Mouse (Mus musculus) kidney, embryonic 16.5 days (tissue): Measurements from ENCODE around the gene Aqp5. TPM values are rescaled to one million over a fixed set of nuclear protein-coding genes. Genes with fewer than 3 reads are reported as not detected.

ENCODE experiments used
- ATAC-seq: fragments of 200-750 bp; cut with Nextera tagmentation; 2 replicates; pipeline ENCODE4 v1.8.0; 2017; ENCODE audit warnings: moderate TSS enrichment; ENCODE audit not compliant: low FRiP score, low TSS enrichment
- H3K27ac ChIP-seq: fragments of 300-500 bp; sonication (generic); 2 replicates; pipeline ENCODE4 v1.5.1; 2014; ENCODE audit warnings: low read length
- H3K27me3 ChIP-seq: fragments of 300-500 bp; sonication (generic); 2 replicates; pipeline ENCODE4 v1.6.1; 2014; ENCODE audit warnings: low read length, control low read depth, mixed read lengths; ENCODE audit not compliant: insufficient read depth
- H3K36me3 ChIP-seq: fragments of 300-500 bp; sonication (generic); 2 replicates; pipeline ENCODE4 v1.6.1; 2014; ENCODE audit warnings: low read length, control low read depth, mixed read lengths; ENCODE audit not compliant: insufficient read depth
- H3K4me1 ChIP-seq: fragments of 300-500 bp; sonication (generic); 2 replicates; pipeline ENCODE4 v1.6.1; 2014; ENCODE audit warnings: low read length, control low read depth, mixed read lengths; ENCODE audit not compliant: insufficient read depth
- H3K4me2 ChIP-seq: fragments of 300-500 bp; sonication (generic); replicated peaks from 2 replicates; pipeline ENCODE4 v1.6.1; 2014; ENCODE audit warnings: low read depth, low read length
- H3K4me3 ChIP-seq: fragments of 300-500 bp; sonication (generic); 2 replicates; pipeline ENCODE4 v1.5.1; 2014; ENCODE audit warnings: mild to moderate bottlenecking, low read length
- H3K9ac ChIP-seq: fragments of 300-500 bp; sonication (generic); replicated peaks from 2 replicates; pipeline ENCODE4 v1.6.1; 2014; ENCODE audit warnings: low read length
- H3K9me3 ChIP-seq: fragments of 300-500 bp; sonication (generic); 2 replicates; pipeline ENCODE4 v1.6.1; 2016; ENCODE audit warnings: low read length, control low read depth
- WGBS: fragments of 180-500 bp; shearing (Covaris S2); extraction: QIAGEN DNeasy Blood & Tissue Kit; methylation state at CpG from one replicate; pipeline ENCODE4 v1.1.7; 2014; 5-methylcytosine and 5-hydroxymethylcytosine counted together
- polyA plus RNA-seq: library from polyadenylated mRNA; unstranded; fragments of >200 nt; fragmentation: Nextera tagmentation; extraction: Ambion mirVana; gene quantifications from 2 replicates; pipeline ENCODE4 v1.2.1, GENCODE M21; 2015

Aqp5 gene
- polyA plus RNA-seq, 1 experiment from 2014 or later = 5.0 TPM

DNA sequence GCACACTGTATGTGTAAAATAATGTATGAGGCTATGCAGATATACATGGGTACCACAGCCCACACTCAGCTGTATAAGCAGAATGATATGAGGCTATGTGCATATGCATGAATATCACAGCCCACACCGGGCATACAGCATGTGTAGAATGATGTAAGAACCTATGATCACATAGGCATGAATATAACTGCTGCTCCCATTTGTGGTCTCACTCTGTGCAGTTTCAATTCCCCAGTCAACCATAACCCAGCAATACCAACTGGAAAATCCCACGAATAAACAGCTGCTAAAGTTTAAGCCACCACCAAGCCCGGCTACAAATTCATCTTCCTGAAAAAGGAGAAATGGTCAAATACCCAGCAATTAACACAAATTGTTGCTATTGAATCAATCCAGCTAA, 28.0 kb downstream of the Aqp5 start:
- Histone ChIP-seq H3K27me3 (0 out of 2 replicates have a peak, but pooled peaks cover 6% of the 10 kb centered on the region), H3K9ac (no peak overlapping the region), H3K4me3 (no peak overlapping the region), H3K36me3 (peaks cover 16% of the 10 kb centered on the region; the same call in 1 of the 2 replicates), H3K4me2 (no peak overlapping the region), H3K4me1 (peaks cover 14% of the 10 kb centered on the region), H3K9me3 (no peaks in the 10 kb centered on the region), H3K27ac (no peak overlapping the region)
- WGBS = 88% methylated on average over 3 of the region's 3 CpGs
- ATAC-seq = no peak

DNA sequence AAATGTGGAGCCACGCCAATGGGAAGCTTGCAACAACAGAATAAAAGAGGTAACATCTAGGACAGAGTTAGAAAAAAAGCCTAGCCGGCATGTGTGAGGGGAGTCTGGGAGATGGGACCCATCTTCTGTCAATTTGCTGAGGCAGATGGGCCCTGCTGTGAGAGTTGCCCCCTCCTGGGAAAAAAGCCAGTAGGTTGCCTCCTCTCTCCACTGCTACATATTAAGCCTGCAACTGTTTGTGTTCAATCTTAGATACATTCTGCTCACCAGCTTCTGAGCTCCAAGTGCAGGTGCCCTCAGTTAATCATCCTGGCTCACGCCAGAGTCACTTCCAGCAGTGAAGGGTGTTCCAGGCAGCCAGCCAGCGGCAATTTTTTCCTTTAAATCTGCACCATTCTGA, 29.2 kb downstream of the Aqp5 start:
- peaks cover 24% of the 10 kb centered on the region; the same call in 1 of the 2 replicates for H3K36me3 ChIP-seq
- no peak overlapping the region for H3K4me2 ChIP-seq
- H3K4me1 ChIP-seq = peaks cover 9% of the 10 kb centered on the region
- no peak overlapping the region for H3K9ac ChIP-seq
- H3K4me3 ChIP-seq = no peak overlapping the region
- WGBS = 86% methylated on average over 4 of the region's 4 CpGs
- no peaks in the 10 kb centered on the region for H3K27me3 ChIP-seq
- no peak overlapping the region for H3K27ac ChIP-seq
- ATAC-seq = no peak
- H3K9me3 ChIP-seq = no peaks in the 10 kb centered on the region

GRCm38 (mm10) chr15:99622063-99622462, 31.5 kb downstream of the Aqp5 start:
- 89% methylated on average over 11 of the region's 11 CpGs for WGBS
- Histone ChIP-seq H3K27me3 (no peaks in the 10 kb centered on the region), H3K4me3 (no peak overlapping the region), H3K4me2 (no peak overlapping the region), H3K4me1 (no peaks in the 10 kb centered on the region), H3K9ac (no peak overlapping the region), H3K36me3 (peaks cover 46% of the 10 kb centered on the region), H3K9me3 (no peaks in the 10 kb centered on the region), H3K27ac (no peak overlapping the region)
- no peak for ATAC-seq

DNA sequence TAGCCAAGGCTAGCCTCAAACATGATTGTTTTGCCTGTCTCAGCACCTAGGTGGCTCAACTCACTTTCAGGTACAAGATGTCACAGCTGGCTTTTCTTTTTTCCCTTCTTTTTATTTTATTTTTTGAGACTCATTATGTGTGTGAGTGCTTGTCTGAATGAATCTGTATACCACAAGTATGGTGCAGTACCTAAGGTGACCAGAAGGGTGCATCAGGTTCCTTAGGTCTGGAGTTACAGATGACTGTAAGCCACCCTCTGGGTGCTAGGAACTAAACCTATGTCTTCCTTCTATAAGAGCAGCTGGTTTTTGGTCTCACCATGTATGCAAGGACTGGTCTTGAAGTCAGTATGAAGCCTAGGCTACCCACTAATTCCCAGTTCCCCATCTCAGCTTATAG, 41.0 kb downstream of the Aqp5 start:
- Histone ChIP-seq H3K4me3 (no peak overlapping the region), H3K9me3 (no peaks in the 10 kb centered on the region), H3K4me1 (no peaks in the 10 kb centered on the region), H3K4me2 (no peak overlapping the region), H3K27me3 (no peaks in the 10 kb centered on the region), H3K27ac (no peak overlapping the region), H3K9ac (no peak overlapping the region), H3K36me3 (peaks cover 82% of the 10 kb centered on the region)
- ATAC-seq = no peak

- Histone ChIP-seq H3K4me2 (no peak overlapping the region), H3K9me3 (no peaks in the 10 kb centered on the region), H3K27ac (no peak overlapping the region), H3K9ac (no peak overlapping the region), H3K4me1 (no peaks in the 10 kb centered on the region), H3K36me3 (peaks cover 81% of the 10 kb centered on the region), H3K27me3 (no peaks in the 10 kb centered on the region), H3K4me3 (no peak overlapping the region)
- WGBS = 89% methylated on average over 7 of the region's 7 CpGs
- no peak for ATAC-seq
Observed at GRCm38 (mm10) chr15:99634702-99635101, 44.1 kb downstream of the Aqp5 start.

DNA sequence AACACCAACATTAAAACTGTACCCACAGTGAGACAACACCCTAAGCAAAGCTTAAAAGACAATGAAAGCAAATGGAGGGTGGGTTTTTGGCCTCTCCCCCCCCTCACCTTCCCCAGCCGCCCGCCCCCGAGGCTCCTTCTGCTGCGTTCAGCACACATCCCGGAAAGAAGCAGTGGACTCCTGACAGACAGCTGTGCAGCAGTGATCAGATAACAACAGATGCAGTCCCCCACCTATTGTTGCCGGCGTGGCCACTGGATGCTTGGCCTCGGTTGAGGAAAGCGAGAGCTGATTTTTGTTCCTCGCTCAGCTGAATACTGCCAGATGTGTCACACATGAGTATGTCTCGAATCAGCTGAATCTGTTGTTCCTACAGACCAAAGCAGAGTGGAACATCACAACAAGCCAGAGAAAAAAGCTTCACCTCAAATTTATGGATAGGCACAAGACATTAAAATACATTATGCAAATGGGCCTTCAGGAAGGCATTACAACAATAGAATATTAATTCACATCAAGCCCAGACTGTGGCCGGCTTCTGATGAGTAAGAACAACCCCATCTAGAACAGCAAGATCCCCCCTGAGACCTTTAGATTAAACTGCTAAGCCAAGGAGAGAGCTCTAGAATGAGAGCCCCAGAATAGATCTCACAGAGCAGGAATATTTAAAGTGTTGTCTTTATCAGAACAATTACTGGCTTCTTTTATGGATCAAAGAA, 47.0 kb downstream of the Aqp5 start:
- Histone ChIP-seq H3K4me3 (no peak overlapping the region), H3K4me1 (no peaks in the 10 kb centered on the region), H3K4me2 (no peak overlapping the region), H3K27ac (no peak overlapping the region), H3K9me3 (no peaks in the 10 kb centered on the region), H3K36me3 (peaks cover 72% of the 10 kb centered on the region), H3K27me3 (no peaks in the 10 kb centered on the region), H3K9ac (no peak overlapping the region)
- 82% methylated on average over 12 of the region's 12 CpGs for WGBS
- ATAC-seq = no peak

DNA sequence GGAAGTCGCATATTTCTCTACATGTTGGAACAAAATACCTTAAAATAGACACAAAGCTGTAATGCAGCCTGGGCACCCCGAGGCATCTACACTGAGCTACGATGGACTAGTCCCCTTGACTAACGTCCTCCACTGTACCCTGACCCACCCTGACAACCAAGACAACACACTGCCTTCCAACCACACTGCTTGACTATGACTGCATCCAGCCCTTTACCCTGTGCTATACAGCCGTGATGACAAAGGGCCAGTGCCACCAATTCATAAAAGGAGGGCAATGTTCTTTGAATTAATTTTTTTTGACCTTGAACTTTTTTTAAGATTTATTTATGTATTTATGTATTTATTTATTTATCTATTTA, 47.5 kb downstream of the Aqp5 start:
- no peaks in the 10 kb centered on the region for H3K9me3 ChIP-seq
- no peaks in the 10 kb centered on the region for H3K4me1 ChIP-seq
- no peak overlapping the region for H3K9ac ChIP-seq
- peaks cover 70% of the 10 kb centered on the region for H3K36me3 ChIP-seq
- no peaks in the 10 kb centered on the region for H3K27me3 ChIP-seq
- WGBS = 86% methylated on average over 5 of the region's 5 CpGs
- H3K27ac ChIP-seq = no peak overlapping the region
- ATAC-seq = no peak
- H3K4me3 ChIP-seq = no peak overlapping the region
- H3K4me2 ChIP-seq = no peak overlapping the region

DNA sequence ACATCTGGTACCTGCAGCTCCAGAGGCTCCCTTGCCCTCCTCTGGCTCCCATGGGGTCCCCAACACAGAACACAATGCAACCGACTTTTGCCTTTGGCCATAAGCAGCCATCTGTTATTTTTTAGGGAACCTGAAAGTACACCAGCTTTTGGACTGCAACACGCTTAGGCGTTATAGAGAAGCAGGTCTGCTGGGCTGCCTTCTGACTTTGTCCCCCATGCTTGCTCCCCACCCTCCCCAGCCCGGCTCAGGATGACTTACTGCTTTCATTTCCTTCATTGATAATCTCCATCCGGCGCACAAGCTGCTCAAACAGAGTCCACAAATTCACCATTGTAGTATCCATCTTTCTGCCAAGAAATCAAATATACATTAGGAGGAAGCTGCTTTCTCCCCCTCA, 52.0 kb downstream of the Aqp5 start:
- no peaks in the 10 kb centered on the region for H3K9me3 ChIP-seq
- 71% methylated on average over 6 of the region's 6 CpGs for WGBS
- H3K9ac ChIP-seq = no peak overlapping the region
- peaks cover 34% of the 10 kb centered on the region for H3K36me3 ChIP-seq
- no peak overlapping the region for H3K4me2 ChIP-seq
- no peak overlapping the region for H3K4me3 ChIP-seq
- H3K27me3 ChIP-seq = no peaks in the 10 kb centered on the region
- H3K4me1 ChIP-seq = peaks cover 8% of the 10 kb centered on the region
- ATAC-seq = no peak
- H3K27ac ChIP-seq = no peak overlapping the region

- ATAC-seq = no peak
- no peak overlapping the region for H3K9ac ChIP-seq
- 76% methylated on average over 10 of the region's 10 CpGs for WGBS
- H3K4me1 ChIP-seq = peaks cover 18% of the 10 kb centered on the region
- peaks cover 29% of the 10 kb centered on the region for H3K36me3 ChIP-seq
- no peak overlapping the region for H3K4me2 ChIP-seq
- H3K9me3 ChIP-seq = no peaks in the 10 kb centered on the region
- no peaks in the 10 kb centered on the region for H3K27me3 ChIP-seq
- no peak overlapping the region for H3K4me3 ChIP-seq
- no peak overlapping the region for H3K27ac ChIP-seq
Observed at GRCm38 (mm10) chr15:99643832-99644231, 53.2 kb downstream of the Aqp5 start.
